Mouse (Mus musculus): ENCODE results near the gene 4930563M21Rik. TPM values are rescaled to one million over a fixed set of nuclear protein-coding genes. Genes with fewer than 3 reads are reported as not detected.
"Not testable (repeated sequence)": the region's sequence is repeated elsewhere in the genome, so short reads cannot be mapped to it uniquely, and the experiment has no call there.

4930563M21Rik gene
- polyA plus RNA-seq (2015; fragmentation: Nextera tagmentation; extraction: Ambion mirVana), result not detected in 2 replicates

DNA sequence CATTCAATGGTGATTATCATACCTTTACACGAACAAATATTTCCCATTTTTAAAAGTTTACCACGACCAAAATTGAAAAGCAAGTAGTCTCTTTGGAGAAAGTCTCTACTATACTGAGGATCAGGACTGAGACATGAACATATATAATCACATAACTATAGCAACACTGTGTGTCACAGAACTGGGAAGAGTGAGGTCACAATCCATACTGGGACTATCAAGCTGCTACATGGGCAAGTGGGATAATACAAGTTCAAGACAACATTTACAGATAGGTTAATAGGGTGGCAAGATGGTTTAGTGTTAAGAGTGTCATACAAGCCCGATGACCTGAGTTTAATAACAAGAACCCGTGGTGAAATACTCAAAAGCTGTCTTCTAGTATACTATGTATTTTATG is at the start of gene 4930563M21Rik:
4930563M21Rik (minus strand) TSS at position 101 of the 400 bp plus-strand sequence.
- WGBS, result 81% methylated on average over 4 of the region's 4 CpGs
- no peak within 1 kb of the TSS for H3K4me3 ChIP-seq
- no peak within 1 kb of the TSS for H3K9ac ChIP-seq
- ATAC-seq (ENCODE audit: low FRiP score, low read depth), result no peak
- H3K27ac ChIP-seq (replicated peaks), result no peak within 1 kb of the TSS
- no peaks in the 10 kb centered on the region for H3K4me1 ChIP-seq (replicated peaks)
- H3K27me3 ChIP-seq, result no peaks in the 10 kb centered on the region
- no peaks in the 10 kb centered on the region for H3K9me3 ChIP-seq
- no peaks in the 10 kb centered on the region for H3K36me3 ChIP-seq
- no peak within 1 kb of the TSS for H3K4me2 ChIP-seq

DNA sequence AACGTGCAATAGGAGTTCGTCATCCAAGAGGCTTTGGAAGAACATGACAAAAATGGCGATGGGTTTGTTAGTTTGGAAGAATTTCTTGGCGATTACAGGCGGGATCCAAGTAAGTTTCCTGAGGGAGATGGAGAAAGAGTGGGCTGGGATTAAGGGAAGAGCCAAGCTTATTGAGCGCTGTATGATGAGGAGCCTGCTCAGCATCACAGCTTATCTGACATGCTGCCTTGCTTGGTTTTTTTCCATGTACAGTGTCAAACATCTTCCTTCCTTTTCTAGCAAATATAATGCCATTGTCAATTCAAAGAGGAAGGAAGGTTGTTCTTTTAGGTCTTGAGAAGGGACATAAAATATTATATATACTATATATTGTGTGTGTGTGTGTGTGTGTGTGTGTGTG is 45.8 kb upstream of the 4930563M21Rik start:
- WGBS, result 97% methylated on average over 6 of the region's 6 CpGs
- Histone ChIP-seq H3K4me2 (no peak overlapping the region), H3K4me3 (no peak overlapping the region), H3K4me1 (replicated peaks) (no peaks in the 10 kb centered on the region), H3K27me3 (no peaks in the 10 kb centered on the region), H3K27ac (replicated peaks) (no peak overlapping the region), H3K9ac (no peak overlapping the region), H3K9me3 (no peaks in the 10 kb centered on the region), H3K36me3 (peaks cover 68% of the 10 kb centered on the region)
- ATAC-seq (ENCODE audit: low FRiP score, low read depth), result no peak

DNA sequence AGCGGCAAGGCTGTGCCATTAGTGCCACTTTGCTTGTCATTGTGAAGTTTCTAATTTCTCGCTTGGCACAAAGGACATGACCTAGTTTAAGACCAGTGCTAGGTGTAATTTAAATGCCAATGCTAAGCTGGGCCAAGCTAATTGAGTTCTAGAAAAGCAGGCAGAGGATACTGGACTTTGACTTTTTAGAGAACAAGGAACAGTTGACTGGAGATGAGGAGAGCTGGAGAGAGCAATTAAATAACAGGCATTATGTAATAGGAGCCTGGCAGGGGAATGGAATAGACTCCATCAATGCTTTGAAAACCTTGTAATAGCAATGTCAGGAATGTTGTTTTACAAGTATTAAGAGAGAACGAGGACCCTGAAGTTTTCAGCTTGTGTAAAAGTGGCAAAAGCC is 43.4 kb upstream of the 4930563M21Rik start:
- H3K9me3 ChIP-seq, result no peaks in the 10 kb centered on the region
- no peak overlapping the region for H3K27ac ChIP-seq (replicated peaks)
- no peaks in the 10 kb centered on the region for H3K27me3 ChIP-seq
- WGBS, result 76% methylated on average over 3 of the region's 3 CpGs
- peaks cover 50% of the 10 kb centered on the region for H3K36me3 ChIP-seq
- H3K4me3 ChIP-seq, result no peak overlapping the region
- no peak overlapping the region for H3K9ac ChIP-seq
- 0 out of 2 replicates have a peak, but pooled peaks cover 3% of the 10 kb centered on the region for H3K4me1 ChIP-seq (replicated peaks)
- H3K4me2 ChIP-seq, result no peak overlapping the region
- ATAC-seq (ENCODE audit: low FRiP score, low read depth), result no peak

DNA sequence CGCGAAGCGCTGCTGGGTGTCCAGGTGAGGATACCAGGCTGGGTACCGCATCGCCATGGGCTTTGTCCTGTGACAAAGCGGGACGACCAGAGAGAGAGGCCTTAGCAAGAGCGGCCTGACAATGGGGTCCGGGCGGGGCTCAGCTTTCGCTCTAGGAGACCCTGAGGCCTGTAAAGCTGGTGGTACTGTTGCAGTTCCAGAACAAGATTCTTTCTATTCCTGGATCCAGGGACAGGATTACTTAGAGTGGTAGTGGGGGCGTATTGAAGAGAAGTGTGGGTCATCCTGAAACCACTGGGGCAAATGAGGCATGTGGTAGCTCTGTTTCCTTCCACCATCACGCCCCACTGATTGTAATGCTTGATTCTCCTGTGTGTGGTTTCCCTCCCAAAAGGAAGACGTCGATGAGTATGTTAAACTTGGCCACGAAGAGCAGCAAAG is 31.9 kb upstream of the 4930563M21Rik start:
- peak overlapping the region; percentile 86 for H3K4me3 ChIP-seq
- H3K9ac ChIP-seq, result peak overlapping the region; percentile 95
- no peak; the same call in 1 of the 2 replicates for ATAC-seq (ENCODE audit: low FRiP score, low read depth)
- H3K27ac ChIP-seq (replicated peaks), result peak overlapping the region; percentile 95
- WGBS, result under 1% methylated on average over 16 of the region's 16 CpGs
- peaks cover 21% of the 10 kb centered on the region for H3K4me1 ChIP-seq (replicated peaks)
- H3K4me2 ChIP-seq, result peak overlapping the region; percentile 66
- H3K36me3 ChIP-seq, result peaks cover 8% of the 10 kb centered on the region
- no peaks in the 10 kb centered on the region for H3K27me3 ChIP-seq
- no peaks in the 10 kb centered on the region for H3K9me3 ChIP-seq

DNA sequence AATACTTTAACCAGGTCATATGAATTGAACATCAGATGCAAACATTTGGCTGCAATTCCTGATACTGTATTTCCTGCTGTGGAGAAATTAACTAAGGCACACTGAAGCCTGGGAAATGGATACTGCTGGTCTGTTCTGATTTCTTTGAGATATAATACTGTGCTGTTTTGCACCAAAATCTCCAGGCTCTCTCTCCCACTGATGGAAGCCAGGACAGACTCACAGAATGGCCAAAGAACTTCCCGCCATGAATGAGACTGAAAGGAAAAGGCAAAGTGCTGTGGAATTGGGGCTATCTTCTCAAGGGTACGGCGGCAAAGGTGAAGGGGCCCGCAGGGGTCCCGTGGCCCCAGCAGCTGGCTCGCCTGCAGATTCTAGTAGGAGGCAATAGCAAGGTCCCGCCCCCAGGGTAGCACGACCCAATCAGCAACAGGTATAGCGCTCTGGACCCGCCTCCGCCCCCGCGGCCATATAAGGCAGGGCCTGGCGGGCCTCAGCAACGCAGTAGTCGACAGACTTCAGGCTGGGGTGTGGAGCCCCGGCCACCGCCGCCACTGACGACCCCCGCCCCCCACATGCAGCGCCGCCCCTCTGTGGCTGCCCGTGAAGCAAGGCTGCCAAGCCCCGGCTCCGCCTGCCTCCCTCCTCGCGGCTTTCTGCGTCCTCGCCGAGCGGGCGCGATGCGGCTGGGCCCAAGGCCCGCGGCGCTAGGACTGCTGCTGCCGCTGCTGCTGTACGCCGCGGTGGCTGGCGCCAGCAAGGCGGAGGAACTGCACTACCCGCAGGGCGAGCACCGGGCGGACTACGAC is 31.2 kb upstream of the 4930563M21Rik start, which contains the start of gene Rcn2:
Rcn2 (plus strand) TSS at position 474 of the 809 bp plus-strand sequence.
- H3K9me3 ChIP-seq, result no peaks in the 10 kb centered on the region
- peak within 1 kb of the TSS; percentile 86 for H3K4me3 ChIP-seq
- H3K4me1 ChIP-seq (replicated peaks), result peaks cover 21% of the 10 kb centered on the region
- no peaks in the 10 kb centered on the region for H3K27me3 ChIP-seq
- WGBS, result 0% methylated on average over 36 of the region's 49 CpGs
- H3K27ac ChIP-seq (replicated peaks), result peak within 1 kb of the TSS; percentile 95
- H3K36me3 ChIP-seq, result peaks cover 8% of the 10 kb centered on the region
- ATAC-seq (ENCODE audit: low FRiP score, low read depth), result peak; percentile 100
- peak within 1 kb of the TSS; percentile 66 for H3K4me2 ChIP-seq
- H3K9ac ChIP-seq, result peak within 1 kb of the TSS; percentile 95

DNA sequence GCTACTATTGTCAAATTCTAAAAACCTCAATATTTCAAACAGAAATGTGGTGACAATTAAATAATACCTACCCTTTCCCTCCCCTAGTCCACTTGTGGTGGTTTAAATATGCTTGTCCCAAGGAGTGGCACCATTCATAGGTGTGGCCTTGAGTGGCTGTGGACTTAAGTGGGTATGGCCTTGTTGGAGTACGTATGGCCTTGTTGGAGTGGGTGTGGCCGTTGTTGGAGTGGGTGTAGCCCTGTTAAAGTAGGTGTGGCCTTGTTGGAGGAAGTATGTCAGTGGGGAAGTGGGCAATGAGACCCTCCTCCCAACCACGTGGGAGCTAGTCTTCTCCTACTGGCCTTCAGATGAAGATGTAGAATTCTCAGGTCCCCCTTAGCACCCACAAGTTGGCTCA is 21.9 kb upstream of the 4930563M21Rik start:
- Histone ChIP-seq H3K27me3 (no peaks in the 10 kb centered on the region), H3K9ac (no peak overlapping the region), H3K9me3 (no peaks in the 10 kb centered on the region), H3K4me3 (no peak overlapping the region), H3K36me3 (no peaks in the 10 kb centered on the region), H3K4me2 (no peak overlapping the region), H3K27ac (replicated peaks) (no peak overlapping the region), H3K4me1 (replicated peaks) (no peaks in the 10 kb centered on the region)
- WGBS, result 73% methylated on average over 3 of the region's 3 CpGs
- ATAC-seq (ENCODE audit: low FRiP score, low read depth), result no peak

DNA sequence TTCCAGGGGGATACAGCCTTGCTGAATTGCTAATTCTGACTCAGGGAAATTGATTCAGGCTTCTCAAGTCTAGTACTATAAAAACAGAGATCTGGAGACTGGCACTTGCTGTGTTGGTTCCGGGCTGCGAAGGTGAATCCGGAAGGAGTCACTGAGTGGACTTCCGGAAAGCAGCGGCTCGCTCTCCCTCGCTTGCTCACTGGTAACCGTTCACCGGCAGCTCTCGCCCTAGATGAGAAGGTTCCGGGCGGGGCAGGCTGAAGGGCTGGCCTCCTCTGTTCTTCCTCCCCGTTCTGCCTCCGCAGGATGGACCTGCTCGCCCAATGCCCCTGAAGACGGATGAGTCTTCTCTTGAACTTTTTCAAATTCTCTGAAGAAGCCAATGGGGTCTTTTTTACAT is 16.9 kb upstream of the 4930563M21Rik start:
- H3K27ac ChIP-seq (replicated peaks), result no peak overlapping the region
- no peak overlapping the region for H3K9ac ChIP-seq
- H3K27me3 ChIP-seq, result no peaks in the 10 kb centered on the region
- no peaks in the 10 kb centered on the region for H3K9me3 ChIP-seq
- no peak for ATAC-seq (ENCODE audit: low FRiP score, low read depth)
- no peak overlapping the region for H3K4me2 ChIP-seq
- H3K4me3 ChIP-seq, result no peak overlapping the region
- no peaks in the 10 kb centered on the region for H3K36me3 ChIP-seq
- H3K4me1 ChIP-seq (replicated peaks), result no peaks in the 10 kb centered on the region
- 87% methylated on average over 16 of the region's 16 CpGs for WGBS

DNA sequence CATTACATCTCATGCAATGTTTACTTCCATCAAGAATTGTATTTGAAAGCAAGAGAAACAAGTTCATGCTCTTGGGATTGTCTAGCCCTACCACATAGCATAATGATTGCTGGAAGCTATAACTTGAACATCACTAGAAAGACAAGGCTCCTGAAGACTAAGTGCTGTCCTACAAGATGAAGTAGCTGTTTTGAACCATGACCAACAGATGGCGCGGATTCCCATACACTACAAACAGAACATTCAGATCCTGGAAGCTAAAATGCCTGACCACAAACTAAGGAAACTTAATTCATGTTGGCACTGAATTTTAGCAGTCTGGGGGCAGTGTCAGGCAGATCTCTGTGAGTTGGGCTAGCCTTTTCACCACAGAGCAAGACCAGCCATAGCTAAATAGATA is 14.4 kb upstream of the 4930563M21Rik start:
- 60% methylated on average over 2 of the region's 2 CpGs for WGBS
- Histone ChIP-seq H3K4me1 (replicated peaks) (no peaks in the 10 kb centered on the region), H3K27ac (replicated peaks) (no peak overlapping the region), H3K4me3 (no peak overlapping the region), H3K4me2 (no peak overlapping the region), H3K36me3 (no peaks in the 10 kb centered on the region), H3K9me3 (no peaks in the 10 kb centered on the region), H3K9ac (no peak overlapping the region), H3K27me3 (no peaks in the 10 kb centered on the region)
- ATAC-seq (ENCODE audit: low FRiP score, low read depth), result no peak

DNA sequence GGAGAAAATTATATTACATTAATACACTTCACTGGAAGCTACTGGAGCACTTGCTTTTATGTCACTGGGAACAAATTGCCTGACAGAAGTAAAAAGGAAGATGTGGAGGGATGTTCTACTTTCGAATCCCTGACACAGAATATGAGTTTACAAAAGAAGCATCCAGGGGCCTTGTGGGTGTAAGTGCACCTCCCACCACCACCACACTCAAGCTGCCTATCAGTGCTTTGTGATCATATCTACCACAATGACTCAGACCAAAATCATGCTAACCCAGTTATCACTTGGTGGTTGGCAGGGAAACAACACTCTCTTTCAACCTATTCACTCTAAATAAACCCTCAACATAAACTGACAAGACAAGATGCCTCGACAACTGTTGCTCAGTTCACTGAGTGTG is 5.7 kb downstream of the 4930563M21Rik start:
- not testable (repeated sequence) for H3K4me3 ChIP-seq; H3K9me3 ChIP-seq; H3K27ac ChIP-seq (replicated peaks); ATAC-seq (ENCODE audit: low FRiP score, low read depth); H3K4me1 ChIP-seq (replicated peaks); H3K9ac ChIP-seq; H3K36me3 ChIP-seq; H3K27me3 ChIP-seq; H3K4me2 ChIP-seq
- WGBS, result 20% methylated on average over 1 of the region's 2 CpGs

DNA sequence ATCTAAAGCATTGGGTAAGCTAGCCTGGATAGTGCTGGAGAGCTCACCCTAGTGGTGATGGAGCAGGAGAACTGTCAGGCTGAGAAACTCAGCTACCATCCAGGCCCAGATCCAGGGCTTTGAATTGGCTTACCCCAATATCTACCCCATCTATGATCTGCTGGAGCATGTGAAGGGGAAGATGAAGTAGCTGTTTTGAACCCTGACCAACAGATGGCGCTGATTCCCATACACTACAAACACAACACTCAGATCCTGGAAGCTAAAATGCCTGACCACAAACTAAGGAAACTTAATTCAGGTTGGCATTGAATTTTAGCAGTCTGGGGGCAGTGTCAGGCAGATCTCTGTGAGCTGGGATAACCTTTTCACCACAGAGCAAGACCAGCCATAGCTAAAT is 63.5 kb downstream of the 4930563M21Rik start:
- no peak overlapping the region for H3K9ac ChIP-seq
- no peak overlapping the region for H3K27ac ChIP-seq (replicated peaks)
- H3K4me1 ChIP-seq (replicated peaks), result no peaks in the 10 kb centered on the region
- H3K27me3 ChIP-seq, result no peaks in the 10 kb centered on the region
- H3K4me2 ChIP-seq, result no peak overlapping the region
- 33% methylated on average over 1 of the region's 1 CpGs for WGBS
- no peaks in the 10 kb centered on the region for H3K36me3 ChIP-seq
- no peaks in the 10 kb centered on the region for H3K9me3 ChIP-seq
- ATAC-seq (ENCODE audit: low FRiP score, low read depth), result no peak
- H3K4me3 ChIP-seq, result no peak overlapping the region

DNA sequence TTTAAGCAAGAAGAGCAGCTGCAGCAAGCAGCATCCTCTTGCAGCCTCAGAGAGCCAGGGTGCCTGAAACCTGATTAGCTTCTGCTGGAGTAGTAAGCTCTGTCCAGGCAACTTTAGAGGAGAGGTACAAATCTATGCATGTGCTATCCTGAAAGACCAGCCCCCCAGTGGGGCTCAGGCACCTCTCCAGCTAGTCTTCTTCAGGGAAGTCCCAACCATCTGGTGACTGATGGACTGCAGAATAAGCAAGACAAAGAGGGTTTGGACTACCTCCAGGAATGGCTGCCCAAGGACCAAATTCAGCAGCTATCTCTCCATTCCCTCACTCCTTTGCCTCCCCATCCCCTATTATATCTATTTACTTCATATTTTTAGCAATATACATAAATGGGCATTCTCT is 69.0 kb downstream of the 4930563M21Rik start:
- Histone ChIP-seq H3K36me3 (no peaks in the 10 kb centered on the region), H3K4me1 (replicated peaks) (peaks cover 16% of the 10 kb centered on the region), H3K9me3 (no peaks in the 10 kb centered on the region), H3K4me2 (no peak overlapping the region), H3K27ac (replicated peaks) (no peak overlapping the region), H3K4me3 (no peak overlapping the region), H3K9ac (no peak overlapping the region), H3K27me3 (no peaks in the 10 kb centered on the region)
- no peak for ATAC-seq (ENCODE audit: low FRiP score, low read depth)

DNA sequence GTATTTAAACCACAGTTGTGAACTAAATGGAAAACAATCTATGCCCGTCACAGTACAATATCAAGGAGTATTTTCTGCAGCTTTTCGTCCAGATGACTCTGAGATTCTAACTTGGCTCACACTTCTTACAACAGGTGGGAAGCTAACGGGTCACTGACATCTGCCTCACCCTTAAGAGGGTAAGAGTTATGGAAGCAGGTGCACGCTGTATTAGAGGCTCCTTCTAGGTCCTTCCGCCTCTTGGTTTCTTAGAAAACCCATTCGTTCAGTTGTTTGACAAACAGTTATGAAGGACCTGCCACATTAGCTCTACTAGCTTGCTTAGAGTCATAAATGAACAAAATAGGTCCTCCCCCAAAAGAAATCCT is 71.7 kb downstream of the 4930563M21Rik start:
- no peak for ATAC-seq (ENCODE audit: low FRiP score, low read depth)
- peaks cover 23% of the 10 kb centered on the region for H3K4me1 ChIP-seq (replicated peaks)
- WGBS, result 63% methylated on average over 6 of the region's 6 CpGs
- no peaks in the 10 kb centered on the region for H3K27me3 ChIP-seq
- peak overlapping the region; percentile 93; the same call in 1 of the 2 replicates for H3K27ac ChIP-seq (replicated peaks)
- no peaks in the 10 kb centered on the region for H3K9me3 ChIP-seq
- peak overlapping the region; percentile 85 for H3K4me3 ChIP-seq
- H3K36me3 ChIP-seq, result no peaks in the 10 kb centered on the region
- H3K9ac ChIP-seq, result peak overlapping the region; percentile 91
- peak overlapping the region; percentile 84 for H3K4me2 ChIP-seq

All from hindbrain, embryonic 15.5 days (tissue).